Mouse (Mus musculus) neural tube, embryonic 15.5 days (tissue): Measurements from ENCODE around the gene Adamtsl1. TPM values are rescaled to one million over a fixed set of nuclear protein-coding genes. Genes with fewer than 3 reads are reported as not detected.
A peak's percentile ranks its signal among the peaks of the same experiment; 100 is the strongest.

Experiments
- ATAC-seq: fragments of 200-750 bp; cut with Nextera tagmentation; 2 replicates; pipeline ENCODE4 v1.8.0; 2017; ENCODE audit warnings: mild to moderate bottlenecking, moderate TSS enrichment, moderate library complexity; ENCODE audit not compliant: low FRiP score
- H3K27ac ChIP-seq: fragments of 300-500 bp; sonication (generic); replicated peaks from 2 replicates; pipeline ENCODE4 v1.5.1; 2015; ENCODE audit warnings: mild to moderate bottlenecking, inconsistent platforms
- H3K27me3 ChIP-seq: fragments of 300-500 bp; sonication (generic); replicated peaks from 2 replicates; pipeline ENCODE4 v1.6.1; 2015; ENCODE audit warnings: inconsistent platforms
- H3K36me3 ChIP-seq: fragments of 300-500 bp; sonication (generic); 2 replicates; pipeline ENCODE4 v1.6.1; 2015; ENCODE audit warnings: inconsistent platforms
- H3K4me1 ChIP-seq: fragments of 300-500 bp; sonication (generic); 2 replicates; pipeline ENCODE4 v1.6.1; 2015; ENCODE audit warnings: inconsistent platforms
- H3K4me2 ChIP-seq: fragments of 300-500 bp; sonication (generic); 2 replicates; pipeline ENCODE4 v1.6.1; 2015; ENCODE audit warnings: inconsistent platforms, mild to moderate bottlenecking, moderate library complexity
- H3K4me3 ChIP-seq: fragments of 300-500 bp; sonication (generic); replicated peaks from 2 replicates; pipeline ENCODE4 v1.5.1; 2015; ENCODE audit warnings: mild to moderate bottlenecking, inconsistent platforms
- H3K9ac ChIP-seq: fragments of 300-500 bp; sonication (generic); replicated peaks from 2 replicates; pipeline ENCODE4 v1.6.1; 2015; ENCODE audit warnings: mild to moderate bottlenecking, inconsistent platforms
- H3K9me3 ChIP-seq: fragments of 300-500 bp; sonication (generic); replicated peaks from 2 replicates; pipeline ENCODE4 v1.6.1; 2016; ENCODE audit warnings: inconsistent platforms
- WGBS: fragments of 180-500 bp; shearing (Covaris S2); methylation state at CpG from one replicate; pipeline ENCODE4 v1.1.7; 2015; ENCODE audit warnings: mixed read lengths; 5-methylcytosine and 5-hydroxymethylcytosine counted together
- polyA plus RNA-seq: library from polyadenylated mRNA; unstranded; fragments of >200 nt; fragmentation: Nextera tagmentation; extraction: Ambion mirVana; gene quantifications from 2 replicates; pipeline ENCODE4 v1.2.1, GENCODE M21; 2015

Adamtsl1 gene
- polyA plus RNA-seq, 1 experiment from 2014 or later: 13.0 TPM

- Histone ChIP-seq H3K27ac (no peak overlapping the region), H3K9me3 (no peaks in the 10 kb centered on the region), H3K4me3 (no peak overlapping the region), H3K4me1 (no peaks in the 10 kb centered on the region), H3K9ac (no peak overlapping the region), H3K4me2 (no peak overlapping the region), H3K36me3 (no peaks in the 10 kb centered on the region), H3K27me3 (no peaks in the 10 kb centered on the region)
- no peak for ATAC-seq
- WGBS: 47% methylated on average over 1 of the region's 1 CpGs
These were observed 163.6 kb downstream of the Adamtsl1 start for GRCm38 (mm10) chr4:85677621-85678020.

GRCm38 (mm10) chr4:85686160-85686559 is 172.2 kb downstream of the Adamtsl1 start:
- ATAC-seq: no peak
- no peaks in the 10 kb centered on the region for H3K9me3 ChIP-seq
- no peak overlapping the region for H3K9ac ChIP-seq
- H3K36me3 ChIP-seq: no peaks in the 10 kb centered on the region
- no peaks in the 10 kb centered on the region for H3K4me1 ChIP-seq
- no peak overlapping the region for H3K27ac ChIP-seq
- no peak overlapping the region for H3K4me2 ChIP-seq
- WGBS: 89% methylated on average over 4 of the region's 4 CpGs
- H3K4me3 ChIP-seq: no peak overlapping the region
- H3K27me3 ChIP-seq: no peaks in the 10 kb centered on the region

GRCm38 (mm10) chr4:85695237-85695636 is 181.3 kb downstream of the Adamtsl1 start:
- no peak for ATAC-seq
- H3K27ac ChIP-seq: no peak overlapping the region
- H3K27me3 ChIP-seq: no peaks in the 10 kb centered on the region
- WGBS: 90% methylated on average over 1 of the region's 1 CpGs
- no peaks in the 10 kb centered on the region for H3K36me3 ChIP-seq
- no peak overlapping the region for H3K4me3 ChIP-seq
- H3K9ac ChIP-seq: no peak overlapping the region
- no peak overlapping the region for H3K4me2 ChIP-seq
- no peaks in the 10 kb centered on the region for H3K9me3 ChIP-seq
- H3K4me1 ChIP-seq: no peaks in the 10 kb centered on the region

- Histone ChIP-seq H3K4me2 (no peak overlapping the region), H3K27me3 (no peaks in the 10 kb centered on the region), H3K9me3 (no peaks in the 10 kb centered on the region), H3K4me3 (no peak overlapping the region), H3K9ac (no peak overlapping the region), H3K36me3 (no peaks in the 10 kb centered on the region), H3K27ac (no peak overlapping the region; the same call in 1 of the 2 replicates), H3K4me1 (0 out of 2 replicates have a peak, but pooled peaks cover 4% of the 10 kb centered on the region)
- ATAC-seq: peak; percentile 81
- 23% methylated on average over 7 of the region's 7 CpGs for WGBS
These were observed 193.5 kb downstream of the Adamtsl1 start for GRCm38 (mm10) chr4:85707352-85708057.

GRCm38 (mm10) chr4:85709636-85710035 is 195.7 kb downstream of the Adamtsl1 start:
- Histone ChIP-seq H3K27me3 (no peaks in the 10 kb centered on the region), H3K9ac (no peak overlapping the region), H3K36me3 (no peaks in the 10 kb centered on the region), H3K4me3 (no peak overlapping the region), H3K4me1 (0 out of 2 replicates have a peak, but pooled peaks cover 4% of the 10 kb centered on the region), H3K4me2 (no peak overlapping the region), H3K27ac (no peak overlapping the region), H3K9me3 (no peaks in the 10 kb centered on the region)
- 95% methylated on average over 2 of the region's 2 CpGs for WGBS
- ATAC-seq: no peak

GRCm38 (mm10) chr4:85724999-85725398 is 211.0 kb downstream of the Adamtsl1 start:
- ATAC-seq: no peak
- Histone ChIP-seq H3K27me3 (no peaks in the 10 kb centered on the region), H3K9me3 (no peaks in the 10 kb centered on the region), H3K4me3 (no peak overlapping the region), H3K4me1 (peaks cover 4% of the 10 kb centered on the region; the same call in 1 of the 2 replicates), H3K27ac (no peak overlapping the region), H3K9ac (no peak overlapping the region), H3K36me3 (no peaks in the 10 kb centered on the region), H3K4me2 (no peak overlapping the region)
- 80% methylated on average over 3 of the region's 3 CpGs for WGBS

- Histone ChIP-seq H3K4me1 (peaks cover 4% of the 10 kb centered on the region; the same call in 1 of the 2 replicates), H3K9me3 (0 out of 2 replicates have a peak, but pooled peaks cover 2% of the 10 kb centered on the region), H3K4me2 (no peak overlapping the region), H3K27me3 (no peaks in the 10 kb centered on the region), H3K4me3 (no peak overlapping the region), H3K27ac (no peak overlapping the region), H3K36me3 (no peaks in the 10 kb centered on the region), H3K9ac (no peak overlapping the region)
- no peak for ATAC-seq
- WGBS: 70% methylated on average over 2 of the region's 2 CpGs
These were observed 213.8 kb downstream of the Adamtsl1 start for GRCm38 (mm10) chr4:85727731-85728130.

GRCm38 (mm10) chr4:85728416-85728815 is 214.4 kb downstream of the Adamtsl1 start:
- H3K9ac ChIP-seq: no peak overlapping the region
- H3K4me1 ChIP-seq: peaks cover 4% of the 10 kb centered on the region; the same call in 1 of the 2 replicates
- 0 out of 2 replicates have a peak overlapping the region, but pooled peaks have one; percentile 33 for H3K27ac ChIP-seq
- H3K36me3 ChIP-seq: no peaks in the 10 kb centered on the region
- 0 out of 2 replicates have a peak, but pooled peaks cover 2% of the 10 kb centered on the region for H3K9me3 ChIP-seq
- H3K27me3 ChIP-seq: no peaks in the 10 kb centered on the region
- ATAC-seq: no peak
- no peak overlapping the region for H3K4me3 ChIP-seq
- 60% methylated on average over 1 of the region's 1 CpGs for WGBS
- no peak overlapping the region for H3K4me2 ChIP-seq

GRCm38 (mm10) chr4:85740478-85740877 is 226.5 kb downstream of the Adamtsl1 start:
- H3K4me3 ChIP-seq: no peak overlapping the region
- H3K9ac ChIP-seq: no peak overlapping the region
- 79% methylated on average over 4 of the region's 4 CpGs for WGBS

GRCm38 (mm10) chr4:85741825-85742391 is 227.9 kb downstream of the Adamtsl1 start:
- Histone ChIP-seq H3K4me2 (no peak overlapping the region), H3K27me3 (no peaks in the 10 kb centered on the region), H3K9me3 (no peaks in the 10 kb centered on the region), H3K27ac (no peak overlapping the region), H3K4me1 (no peaks in the 10 kb centered on the region), H3K9ac (no peak overlapping the region), H3K36me3 (no peaks in the 10 kb centered on the region), H3K4me3 (no peak overlapping the region)
- WGBS: 12% methylated on average over 3 of the region's 3 CpGs
- ATAC-seq: no peak

More at GRCm38 (mm10) chr4:85740478-85740877, 226.5 kb downstream of the Adamtsl1 start:
- Histone ChIP-seq H3K4me1 (no peaks in the 10 kb centered on the region), H3K36me3 (no peaks in the 10 kb centered on the region), H3K27me3 (no peaks in the 10 kb centered on the region), H3K9me3 (no peaks in the 10 kb centered on the region), H3K4me2 (no peak overlapping the region), H3K27ac (no peak overlapping the region)
- ATAC-seq: no peak

- Histone ChIP-seq H3K9ac (no peak overlapping the region), H3K27me3 (no peaks in the 10 kb centered on the region), H3K36me3 (no peaks in the 10 kb centered on the region), H3K4me2 (no peak overlapping the region), H3K4me1 (no peaks in the 10 kb centered on the region), H3K27ac (no peak overlapping the region), H3K9me3 (no peaks in the 10 kb centered on the region), H3K4me3 (no peak overlapping the region)
- 70% methylated on average over 1 of the region's 1 CpGs for WGBS
- ATAC-seq: no peak
These were observed 229.5 kb downstream of the Adamtsl1 start for GRCm38 (mm10) chr4:85743427-85743826.

- ATAC-seq: no peak
- WGBS: 87% methylated on average over 3 of the region's 3 CpGs
These were observed 248.7 kb downstream of the Adamtsl1 start for GRCm38 (mm10) chr4:85762684-85763083.

More at GRCm38 (mm10) chr4:85762684-85763083, 248.7 kb downstream of the Adamtsl1 start:
- no peak overlapping the region for H3K4me2 ChIP-seq
- H3K4me3 ChIP-seq: no peak overlapping the region
- no peaks in the 10 kb centered on the region for H3K36me3 ChIP-seq
- peaks cover 1% of the 10 kb centered on the region for H3K4me1 ChIP-seq
- H3K27ac ChIP-seq: no peak overlapping the region
- H3K27me3 ChIP-seq: no peaks in the 10 kb centered on the region
- H3K9me3 ChIP-seq: no peaks in the 10 kb centered on the region
- no peak overlapping the region for H3K9ac ChIP-seq
